Mouse (Mus musculus): ENCODE results near the gene Asb4.

Asb4 gene

DNA sequence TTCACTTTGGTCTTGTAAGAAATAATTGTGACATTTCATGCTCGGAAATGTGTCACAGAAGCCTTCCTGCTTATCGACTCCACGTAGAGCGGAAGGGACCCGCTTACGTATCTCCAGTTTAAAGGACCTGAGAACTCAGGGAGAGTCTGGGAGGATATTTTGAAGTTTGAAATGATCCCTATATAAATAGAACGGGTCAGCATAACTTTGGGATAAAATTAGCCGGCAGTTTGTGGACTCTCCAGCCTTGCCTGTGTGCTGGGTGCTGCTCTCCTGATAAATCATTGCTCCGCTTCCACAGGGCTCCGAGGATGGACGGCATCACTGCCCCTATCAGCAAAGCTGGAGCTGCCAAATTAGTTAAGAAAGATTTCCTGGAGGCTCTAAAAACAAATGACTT is 7.1 kb downstream of the Asb4 start:
- DNase-seq (ENCODE audit: extremely low spot score, low read depth, low spot score), result no peak

DNA sequence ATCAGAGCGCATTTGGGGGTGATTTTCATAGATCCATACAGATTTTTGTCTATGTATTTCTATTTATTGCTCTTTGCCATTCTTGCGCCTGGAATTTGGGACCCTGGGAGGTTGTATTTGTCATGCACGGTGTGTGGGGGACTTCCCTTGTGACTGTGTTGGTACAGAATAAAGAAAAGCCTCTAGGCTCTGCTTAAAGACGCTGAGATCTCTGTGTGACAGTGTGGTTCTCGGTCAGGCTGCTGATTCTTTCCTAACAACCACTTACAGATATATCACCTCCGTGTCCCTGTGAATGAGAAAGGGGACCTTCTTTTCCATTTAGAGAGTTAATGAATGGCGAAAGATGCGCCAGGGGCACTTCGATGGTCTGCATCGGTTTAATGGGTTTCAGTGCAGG is 7.8 kb downstream of the Asb4 start:
- DNase-seq (ENCODE audit: extremely low spot score, low read depth, low spot score), result no peak

DNA sequence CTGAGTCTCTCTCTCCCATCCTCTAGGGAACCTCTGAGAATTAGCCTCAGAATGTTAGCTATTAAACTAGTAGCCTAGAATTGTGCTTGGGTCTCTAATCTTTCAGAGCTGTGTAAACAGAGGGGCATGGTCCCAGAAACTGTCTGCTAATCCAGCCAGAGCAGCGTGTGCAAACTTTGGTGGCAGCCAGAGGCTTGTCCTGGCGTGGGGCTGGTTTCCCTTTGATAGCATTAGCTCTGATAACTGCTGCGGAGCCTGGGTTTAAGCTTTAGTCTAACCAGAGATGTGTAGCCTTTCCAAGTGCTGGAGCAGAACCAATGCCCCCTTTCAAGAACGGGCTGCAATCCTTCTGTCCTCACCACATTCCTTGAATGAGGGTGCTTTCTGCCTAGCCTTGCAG is 11.8 kb downstream of the Asb4 start:
- DNase-seq (ENCODE audit: extremely low spot score, low read depth, low spot score), result no peak

DNA sequence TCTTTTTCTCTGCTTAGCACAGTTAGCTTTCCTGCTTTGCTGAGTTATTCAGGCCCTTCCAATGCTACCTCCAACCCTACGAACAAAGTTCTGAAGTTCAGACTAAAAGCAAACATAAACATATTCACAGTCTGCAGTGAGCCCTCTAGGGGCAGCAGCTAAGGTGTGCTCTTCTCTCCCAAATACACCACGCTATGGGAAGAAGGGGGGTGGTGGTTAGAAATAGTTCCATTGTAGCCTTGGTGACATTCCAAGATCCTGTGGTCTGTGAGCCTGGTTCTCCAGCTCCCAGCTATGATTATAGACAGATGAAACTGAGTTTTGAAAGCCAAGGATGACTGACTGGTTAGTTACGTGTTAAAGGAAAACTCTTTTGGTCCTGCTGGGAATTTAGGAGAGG is 13.6 kb downstream of the Asb4 start:
- no peak for DNase-seq (ENCODE audit: extremely low spot score, low read depth, low spot score)

DNA sequence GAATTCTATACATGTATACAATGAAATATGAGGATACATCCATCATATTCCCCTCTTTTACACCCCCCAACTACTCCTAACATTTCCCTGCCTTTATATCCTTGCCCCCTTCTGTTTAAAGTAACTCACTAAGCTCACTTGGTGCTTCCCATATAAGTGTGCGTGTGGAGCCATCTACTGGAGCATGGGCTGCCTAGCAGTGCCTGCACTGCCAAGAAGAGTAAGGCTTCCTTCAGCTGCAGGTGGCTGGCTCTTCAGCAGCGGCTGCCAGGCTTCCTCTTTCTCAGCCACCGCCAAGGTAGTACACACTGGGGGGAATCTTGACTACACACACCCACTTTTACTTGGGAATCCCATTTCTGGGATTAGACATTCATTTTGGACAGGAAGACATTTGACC is 18.2 kb downstream of the Asb4 start:
- DNase-seq (ENCODE audit: extremely low spot score, low read depth, low spot score), result no peak

DNA sequence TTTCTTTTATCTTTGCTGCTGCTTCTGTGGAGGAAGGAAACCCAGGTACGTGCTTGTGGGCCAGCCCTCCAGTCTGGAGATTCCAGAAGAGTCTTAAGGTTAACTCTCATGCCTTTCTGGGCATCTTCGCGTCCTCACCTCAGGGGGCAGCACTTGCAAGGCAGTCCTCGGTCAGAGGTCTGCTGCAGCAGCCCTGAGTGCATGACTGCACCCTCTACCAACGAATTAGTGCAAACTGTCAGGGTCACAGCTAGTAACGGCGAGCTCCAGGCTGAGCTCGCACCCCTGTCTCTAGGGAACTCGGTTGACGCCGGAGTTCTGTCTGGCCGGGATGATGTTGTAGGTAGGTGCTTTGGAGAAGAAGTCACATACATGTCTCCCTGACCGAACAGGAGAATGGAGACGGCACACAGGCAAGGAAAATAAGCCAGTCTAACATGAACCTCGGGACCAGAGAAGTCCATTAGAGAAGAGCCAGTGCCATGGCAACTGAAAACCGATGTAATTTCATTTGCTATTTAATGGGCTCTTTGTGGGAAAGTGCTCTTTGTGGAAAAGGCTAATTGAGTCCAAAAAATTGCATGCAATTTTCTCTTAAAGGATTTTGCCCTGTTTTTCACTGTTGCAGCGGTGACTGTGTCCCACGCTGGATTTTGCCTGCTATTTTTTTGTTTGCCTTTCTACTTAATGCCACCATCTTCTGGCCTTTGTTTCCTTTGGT is 20.1 kb downstream of the Asb4 start:
- DNase-seq (ENCODE audit: extremely low spot score, low read depth, low spot score), result no peak

DNA sequence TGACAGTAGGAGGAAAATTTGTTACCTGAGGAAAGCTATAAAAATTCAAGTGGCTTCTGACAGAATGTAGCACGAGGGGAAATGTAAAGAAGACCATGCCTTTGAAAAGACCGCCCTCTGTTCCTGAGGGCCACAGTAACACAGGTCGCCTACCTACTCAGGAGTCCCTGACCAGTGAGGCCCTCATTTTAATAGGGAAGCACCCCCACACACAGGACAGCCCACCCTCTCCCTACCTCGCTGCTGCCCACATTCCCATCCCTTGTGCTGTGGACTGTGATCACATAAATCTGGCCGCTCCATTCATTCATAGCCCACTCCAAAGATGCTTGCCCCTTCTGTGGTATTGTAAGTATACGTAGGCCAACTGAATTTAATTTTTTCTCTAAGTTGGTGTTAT is 20.8 kb downstream of the Asb4 start:
- DNase-seq (ENCODE audit: extremely low spot score, low read depth, low spot score), result no peak

DNA sequence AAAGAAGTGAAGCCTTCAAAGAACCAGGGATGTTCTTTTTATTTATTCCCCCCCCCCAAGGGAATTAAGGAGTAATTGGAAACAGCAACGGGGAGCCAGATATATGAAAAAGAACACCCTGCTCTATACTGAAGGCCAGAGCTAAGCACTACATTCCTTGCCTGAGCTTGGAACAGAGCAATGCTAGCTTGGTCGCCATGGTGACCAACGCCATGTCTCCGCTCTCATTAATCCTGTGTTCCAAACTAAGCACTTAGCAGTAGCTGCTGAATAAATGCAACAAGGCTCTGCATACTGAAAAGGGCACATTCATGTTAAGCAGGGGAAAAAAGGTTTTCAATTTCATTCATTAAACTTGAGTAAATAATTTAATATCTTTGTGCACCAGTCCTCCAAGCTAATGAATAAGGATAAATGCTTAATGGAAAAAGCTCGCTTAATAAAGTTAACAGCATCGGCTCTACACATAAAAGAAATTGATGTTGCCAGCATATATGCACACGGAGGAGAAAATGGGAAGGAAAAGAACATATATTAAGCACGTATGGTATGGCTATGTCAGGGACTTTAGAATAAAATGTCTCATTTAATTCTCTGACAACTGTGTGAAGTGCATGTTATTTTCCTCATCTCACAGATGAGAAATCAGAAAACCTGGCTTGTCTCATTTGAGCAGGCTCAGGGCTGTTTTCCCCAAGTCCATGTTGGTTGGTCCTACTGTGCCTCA is 25.4 kb downstream of the Asb4 start:
- no peak for DNase-seq (ENCODE audit: extremely low spot score, low read depth, low spot score)

DNA sequence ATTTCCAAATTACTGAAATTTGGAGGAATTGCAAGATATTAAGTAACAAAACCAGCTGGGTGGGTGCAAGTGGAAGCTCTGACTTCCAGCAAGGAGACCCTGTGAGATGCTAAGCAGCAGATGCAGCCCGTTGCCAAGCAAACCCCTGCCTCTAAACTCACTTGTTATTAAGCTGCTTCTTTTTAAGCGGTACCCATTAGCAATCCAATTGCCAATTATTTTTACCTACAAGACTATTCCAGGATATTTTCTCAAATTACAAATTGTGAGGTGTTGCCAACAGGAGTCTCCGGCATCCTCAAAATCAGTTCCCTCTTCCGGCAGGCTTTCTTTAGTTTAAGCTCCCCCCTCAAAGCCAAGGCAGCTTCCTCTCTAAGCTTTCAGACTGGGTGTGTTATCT is 26.5 kb downstream of the Asb4 start:
- no peak for DNase-seq (ENCODE audit: extremely low spot score, low read depth, low spot score)

DNA sequence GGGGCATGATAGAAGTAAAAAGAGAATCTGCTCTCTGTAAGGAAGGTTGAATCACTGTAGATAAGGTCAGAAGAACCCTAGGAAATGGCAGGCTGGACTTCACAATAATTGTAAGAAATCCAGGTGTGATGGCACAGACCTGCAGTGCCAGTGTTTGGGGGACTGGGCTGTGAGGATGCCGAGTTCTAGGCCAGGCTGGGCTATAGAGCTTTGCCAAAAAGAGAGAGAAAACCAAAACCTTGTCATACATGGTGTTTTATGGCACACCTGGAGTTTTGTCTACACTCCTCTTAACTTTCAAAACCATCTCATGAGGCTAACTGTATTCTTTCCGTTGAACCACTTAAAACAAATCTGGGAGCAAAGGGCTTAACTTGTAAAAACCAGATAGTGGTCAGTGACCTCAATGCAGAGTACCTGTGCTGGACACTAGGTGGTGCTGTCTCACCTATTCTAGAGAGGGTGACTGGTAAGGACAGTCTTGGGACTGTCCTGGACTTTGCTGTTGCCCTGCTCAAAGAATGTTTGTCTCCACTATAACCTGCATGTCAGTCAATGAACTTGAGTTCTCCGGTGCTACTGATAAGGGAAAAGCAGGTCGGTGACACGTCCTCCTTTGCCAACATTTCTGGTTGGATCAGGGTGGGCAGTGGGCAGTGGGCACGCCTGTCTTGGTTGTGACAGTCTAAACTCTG is 27.7 kb downstream of the Asb4 start:
- no peak for DNase-seq (ENCODE audit: extremely low spot score, low read depth, low spot score)

DNA sequence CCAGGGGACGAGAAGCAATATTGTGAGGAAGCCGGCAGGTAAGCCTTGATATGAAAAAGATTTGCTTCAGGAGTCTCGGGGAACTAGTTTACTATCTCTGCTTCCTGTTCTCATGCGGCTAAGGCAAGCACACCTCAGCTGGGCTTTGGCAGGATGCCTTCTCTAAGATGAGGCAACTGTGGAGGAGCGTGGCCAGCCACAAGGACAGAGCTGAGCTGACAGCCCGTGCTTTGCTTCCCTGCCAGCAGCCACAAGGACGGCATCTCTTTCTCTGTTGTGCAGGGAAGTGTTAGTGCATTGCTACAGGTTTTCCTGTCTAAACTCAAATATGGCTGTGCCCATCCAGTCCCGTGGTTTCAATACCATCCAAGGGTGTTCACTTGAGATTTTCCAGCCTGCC is 30.1 kb downstream of the Asb4 start:
- DNase-seq (ENCODE audit: extremely low spot score, low read depth, low spot score), result no peak

DNA sequence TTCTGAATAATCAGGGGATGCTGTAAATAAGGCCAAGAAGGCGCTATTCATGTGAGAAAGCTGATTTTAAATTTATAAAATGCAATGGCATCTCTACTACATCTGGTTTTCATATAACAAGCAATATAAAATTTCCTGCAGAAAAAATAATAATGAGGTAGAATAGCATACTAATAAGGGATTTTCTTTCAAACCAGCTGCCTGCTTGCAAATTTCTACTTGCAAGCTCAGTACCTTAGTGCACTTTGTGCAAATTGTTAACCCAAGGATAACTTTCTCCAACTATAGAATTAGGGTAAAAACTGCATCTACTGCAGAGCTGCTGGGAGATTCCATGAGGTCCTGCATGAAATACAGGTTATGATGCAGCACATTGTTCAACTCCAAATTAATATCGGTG is 38.3 kb downstream of the Asb4 start:
- DNase-seq (ENCODE audit: extremely low spot score, low read depth, low spot score), result no peak

DNA sequence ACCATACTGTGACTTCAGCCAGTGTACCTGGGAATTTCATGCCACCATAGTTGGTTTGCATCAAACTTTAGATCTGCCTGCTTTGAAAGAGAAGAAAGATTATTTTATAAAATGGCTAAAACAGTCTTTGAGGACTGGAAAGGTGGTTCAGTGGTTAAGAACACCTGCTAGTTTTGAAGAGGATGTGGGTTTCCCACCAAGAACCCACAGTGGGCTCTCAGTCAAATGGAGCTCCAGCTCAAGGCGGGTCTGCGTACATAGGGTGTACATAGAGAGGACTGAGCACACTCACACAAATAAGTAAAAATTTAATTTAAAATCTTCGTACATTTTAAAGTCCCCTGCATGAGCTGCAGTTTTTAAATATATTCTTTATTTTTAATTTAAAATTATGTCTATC is 39.2 kb downstream of the Asb4 start:
- DNase-seq (ENCODE audit: extremely low spot score, low read depth, low spot score), result no peak

DNA sequence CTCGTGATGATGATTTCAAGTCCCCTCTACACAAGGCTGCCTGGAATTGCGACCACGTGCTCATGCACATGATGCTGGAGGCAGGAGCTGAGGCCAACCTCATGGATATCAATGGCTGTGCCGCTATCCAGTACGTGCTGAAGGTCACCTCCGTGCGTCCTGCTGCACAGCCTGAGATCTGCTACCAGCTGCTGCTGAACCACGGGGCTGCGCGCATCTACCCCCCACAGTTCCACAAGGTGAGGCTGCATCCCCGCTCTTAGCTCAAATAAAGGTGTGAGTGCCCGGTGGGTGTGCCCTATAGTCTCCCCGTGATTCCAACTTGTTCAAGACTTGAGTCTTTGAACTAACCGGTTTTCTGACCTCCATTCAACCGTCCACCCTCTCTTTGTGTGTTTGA is 40.4 kb downstream of the Asb4 start:
- DNase-seq (ENCODE audit: extremely low spot score, low read depth, low spot score), result no peak

DNA sequence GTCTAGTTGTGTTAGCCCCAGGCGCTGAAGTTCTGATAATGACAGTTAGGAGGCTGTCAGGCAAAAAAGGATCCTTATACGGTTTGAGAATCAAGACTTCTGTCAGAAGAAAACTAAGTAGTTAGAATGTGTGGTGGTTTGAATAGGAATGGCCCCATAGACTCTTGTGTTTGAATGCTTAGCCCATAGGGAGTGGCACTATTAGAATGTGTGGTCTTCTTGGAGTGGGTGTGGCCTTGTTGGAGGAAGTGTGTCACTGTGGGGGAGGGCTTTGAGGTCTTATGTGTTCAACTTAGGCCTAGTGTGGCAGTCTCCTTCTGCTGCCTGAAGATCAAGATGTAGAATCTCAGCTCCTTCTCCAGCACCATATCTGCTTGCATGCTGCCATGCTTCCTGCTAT is 43.8 kb downstream of the Asb4 start:
- no peak for DNase-seq (ENCODE audit: extremely low spot score, low read depth, low spot score)

DNA sequence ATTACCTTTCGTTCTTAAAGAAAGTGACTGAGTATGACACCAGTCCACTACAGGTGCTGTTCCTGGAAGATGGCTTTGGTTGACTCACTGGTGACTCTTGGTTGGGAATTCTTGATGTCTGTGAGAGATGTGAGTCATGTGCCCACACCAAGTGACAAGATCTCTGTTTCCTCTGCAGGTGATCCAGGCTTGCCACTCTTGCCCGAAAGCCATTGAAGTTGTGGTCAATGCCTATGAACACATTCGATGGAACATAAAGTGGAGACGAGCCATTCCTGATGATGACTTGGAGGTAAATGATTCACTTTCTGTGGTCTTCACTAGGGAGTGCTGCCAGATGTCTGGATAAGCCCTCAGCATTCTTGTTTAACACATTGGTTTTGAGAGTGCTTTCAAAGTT is 46.4 kb downstream of the Asb4 start:
- DNase-seq (ENCODE audit: extremely low spot score, low read depth, low spot score), result no peak

DNA sequence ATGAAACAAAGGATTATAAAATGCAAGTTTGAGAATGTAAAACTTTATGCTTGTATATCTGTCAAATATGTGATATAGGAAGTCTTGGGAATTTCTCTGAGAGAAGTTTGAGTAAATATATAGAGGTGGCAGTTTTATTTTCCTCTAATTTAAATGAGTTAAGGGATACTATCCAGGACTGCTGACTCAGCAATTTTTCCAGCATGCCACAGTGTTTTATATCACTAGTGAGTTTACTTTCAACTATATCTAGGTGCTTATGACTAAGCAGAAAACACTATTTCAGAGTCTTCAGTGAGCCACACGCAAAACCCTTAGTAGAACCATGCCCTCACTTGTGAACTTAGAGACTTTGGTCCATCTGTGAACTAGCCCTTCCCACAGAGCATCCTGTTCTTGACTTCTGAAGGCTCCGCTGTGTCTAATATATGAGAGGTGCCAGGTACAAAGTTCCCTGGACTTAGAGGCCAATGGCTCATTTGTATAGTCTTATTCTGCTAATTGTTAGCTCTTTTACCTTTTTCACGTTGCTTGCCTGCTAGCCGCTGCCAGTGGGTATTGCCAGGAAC is 46.9 kb downstream of the Asb4 start:
- DNase-seq (ENCODE audit: extremely low spot score, low read depth, low spot score), result no peak

DNA sequence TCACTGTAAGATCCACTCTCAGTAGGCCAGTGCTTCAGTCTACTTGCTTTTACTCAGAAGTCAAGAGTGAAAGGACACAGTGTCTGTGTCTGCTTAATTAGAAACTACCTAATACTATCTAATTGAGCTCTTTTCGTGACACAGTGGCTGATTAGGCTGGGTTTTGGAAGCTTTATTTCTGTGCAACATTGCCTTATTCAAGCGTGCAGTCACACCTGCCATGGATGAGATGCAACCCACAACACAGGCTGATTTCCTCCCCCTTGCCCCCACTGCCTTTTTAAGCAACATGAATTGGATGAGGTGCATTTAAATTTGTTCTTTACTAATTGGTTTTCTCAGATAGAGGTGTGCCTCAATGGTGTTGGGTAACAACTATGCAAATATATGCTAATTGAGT is 50.7 kb downstream of the Asb4 start:
- no peak for DNase-seq (ENCODE audit: extremely low spot score, low read depth, low spot score)

DNA sequence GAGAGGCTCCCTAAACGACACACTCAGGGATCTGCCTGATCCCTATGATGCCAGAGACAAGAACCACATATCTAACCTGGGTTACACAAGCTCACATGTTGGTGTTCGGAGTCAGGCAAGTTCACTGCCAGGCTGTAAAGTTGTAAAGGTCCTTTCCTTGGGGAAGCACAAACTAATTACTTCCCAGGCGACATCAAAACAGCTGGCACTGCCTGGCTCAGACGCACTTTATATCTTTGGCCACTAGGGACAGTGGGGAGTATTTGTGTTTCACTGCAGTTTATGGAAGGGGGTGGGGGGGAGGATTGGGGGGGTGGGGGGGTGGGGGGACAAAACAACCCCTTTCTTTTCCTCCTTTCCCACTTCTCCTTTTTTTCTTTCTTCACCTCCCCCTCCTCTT is 54.6 kb downstream of the Asb4 start:
- no peak for DNase-seq (ENCODE audit: extremely low spot score, low read depth, low spot score)

DNA sequence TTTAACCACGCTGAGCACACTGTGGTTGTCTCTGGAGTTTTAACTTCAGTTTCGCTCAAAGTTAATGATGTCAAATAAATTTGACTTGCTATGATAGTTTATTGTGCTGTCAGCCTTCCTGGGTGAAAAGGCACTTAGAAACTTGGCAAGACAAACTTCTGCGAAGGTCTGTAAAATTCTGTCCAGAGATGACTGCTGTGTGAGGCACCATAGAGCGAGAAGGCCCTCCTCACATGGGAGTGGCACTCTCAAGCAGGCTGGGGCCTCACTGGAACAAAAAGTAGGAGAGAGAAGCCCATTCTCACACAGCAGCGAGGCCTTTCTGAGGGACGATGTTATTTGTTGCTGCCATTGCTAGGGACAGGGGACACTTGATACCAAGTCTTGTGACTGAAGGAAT is 58.0 kb downstream of the Asb4 start:
- DNase-seq (ENCODE audit: extremely low spot score, low read depth, low spot score), result no peak

DNA sequence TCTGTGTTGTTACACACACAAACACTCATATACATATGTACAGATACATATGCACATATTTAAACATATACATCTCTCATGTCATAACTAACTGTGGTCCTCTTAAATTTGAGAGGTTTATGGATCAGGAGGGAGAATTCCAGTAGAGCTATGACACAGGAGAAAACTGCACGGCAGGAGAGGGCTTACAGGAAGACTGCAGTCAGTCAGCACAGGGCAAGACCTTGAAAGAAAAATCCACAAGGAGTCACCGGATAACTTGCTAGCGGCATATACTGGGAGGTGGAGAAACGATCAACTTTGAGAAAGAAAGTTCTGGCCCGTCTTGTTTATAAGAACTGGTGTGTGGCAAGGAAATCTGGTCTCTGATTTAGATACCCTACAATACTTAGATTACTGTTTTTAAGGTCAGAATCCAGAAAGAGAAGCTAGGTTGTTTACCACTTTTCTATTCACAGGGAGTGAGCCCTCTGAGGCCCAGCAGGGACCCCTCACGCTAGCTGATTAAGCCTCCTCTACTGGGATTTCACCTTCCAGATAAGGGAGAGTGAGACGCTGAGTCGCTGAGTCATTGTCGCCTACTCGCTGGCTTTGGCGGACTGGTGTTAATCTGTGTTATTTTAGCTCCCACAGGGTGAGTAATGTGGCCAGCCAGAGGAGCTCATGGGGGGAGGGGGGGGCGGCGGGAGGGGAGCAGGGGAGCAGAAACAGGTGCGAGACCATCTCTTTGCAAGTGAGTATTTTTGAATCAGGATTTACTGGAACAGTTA is 59.3 kb downstream of the Asb4 start:
- DNase-seq (ENCODE audit: extremely low spot score, low read depth, low spot score), result no peak

Data from hindlimb bud, embryonic 11.5 days (tissue).